Mouse (Mus musculus) ES-E14 (cell line): ENCODE data around the gene Ahcyl1.

Experiments used
- HCFC1 ChIP-seq: IDR thresholded peaks from 2 replicates; pipeline ENCODE4 v1.6.1; 2012; ENCODE audit warnings: low read length, inconsistent platforms, borderline replicate concordance; ENCODE audit not compliant: insufficient read depth
- ZNF384 ChIP-seq: IDR thresholded peaks from 2 replicates; pipeline ENCODE4 v1.6.1; 2012; ENCODE audit warnings: low read depth, low read length, inconsistent platforms

GRCm38 (mm10) chr3:107630682-107631522 is 65.5 kb downstream of the Ahcyl1 start, which contains the start of gene Gm10961:
- TF ChIP-seq HCFC1 (no peak), ZNF384 (no peak)
